Mouse (Mus musculus) liver, embryonic 15.5 days (tissue): ENCODE data around the gene Gns. TPM values are rescaled to one million over a fixed set of nuclear protein-coding genes. Genes with fewer than 3 reads are reported as not detected.

Experiments
- ATAC-seq: fragments of 200-750 bp; cut with Nextera tagmentation; 2 replicates; pipeline ENCODE4 v1.8.0; 2017; ENCODE audit warnings: moderate number of reproducible peaks, mild to moderate bottlenecking, moderate library complexity; ENCODE audit not compliant: insufficient read depth
- H3K27ac ChIP-seq: fragments of 300-500 bp; sonication (generic); replicated peaks from 2 replicates; pipeline ENCODE4 v1.5.1; 2015; ENCODE audit warnings: mild to moderate bottlenecking, inconsistent platforms
- H3K27me3 ChIP-seq: fragments of 300-500 bp; sonication (generic); 2 replicates; pipeline ENCODE4 v1.6.1; 2015; ENCODE audit warnings: mild to moderate bottlenecking, inconsistent platforms
- H3K36me3 ChIP-seq: fragments of 300-500 bp; sonication (generic); replicated peaks from 2 replicates; pipeline ENCODE4 v1.6.1; 2015; ENCODE audit warnings: moderate library complexity, mild to moderate bottlenecking, inconsistent platforms
- H3K4me1 ChIP-seq: fragments of 300-500 bp; sonication (generic); replicated peaks from 2 replicates; pipeline ENCODE4 v1.6.1; 2015; ENCODE audit warnings: inconsistent platforms
- H3K4me2 ChIP-seq: fragments of 300-500 bp; sonication (generic); 2 replicates; pipeline ENCODE4 v1.6.1; 2015; ENCODE audit warnings: moderate library complexity, mild to moderate bottlenecking, inconsistent platforms
- H3K4me3 ChIP-seq: fragments of 300-500 bp; sonication (generic); replicated peaks from 2 replicates; pipeline ENCODE4 v1.5.1; 2015; ENCODE audit warnings: mild to moderate bottlenecking, inconsistent platforms
- H3K9ac ChIP-seq: fragments of 300-500 bp; sonication (generic); 2 replicates; pipeline ENCODE4 v1.6.1; 2015; ENCODE audit warnings: moderate library complexity, mild to moderate bottlenecking, inconsistent platforms
- H3K9me3 ChIP-seq: fragments of 300-500 bp; sonication (generic); replicated peaks from 2 replicates; pipeline ENCODE4 v1.6.1; 2016; ENCODE audit warnings: inconsistent platforms
- WGBS: fragments of 180-500 bp; shearing (Covaris S2); methylation state at CpG from one replicate; pipeline ENCODE4 v1.1.7; 2015; ENCODE audit warnings: mixed read lengths; ENCODE audit not compliant: insufficient replicate concordance; 5-methylcytosine and 5-hydroxymethylcytosine counted together
- polyA plus RNA-seq: library from polyadenylated mRNA; unstranded; fragments of >200 nt; fragmentation: Nextera tagmentation; extraction: Ambion mirVana; gene quantifications from 2 replicates; pipeline ENCODE4 v1.2.1, GENCODE M21; 2015

The Gns gene
- polyA plus RNA-seq, 1 experiment from 2014 or later, result 16.9 TPM

- peak; percentile 6; the same call in 1 of the 2 replicates for ATAC-seq
- Histone ChIP-seq H3K27ac (peak overlapping the region; percentile 74), H3K4me1 (peaks cover 43% of the 10 kb centered on the region), H3K4me2 (peak overlapping the region; percentile 100), H3K9me3 (no peaks in the 10 kb centered on the region), H3K4me3 (peak overlapping the region; percentile 86), H3K36me3 (peaks cover 9% of the 10 kb centered on the region), H3K27me3 (no peaks in the 10 kb centered on the region), H3K9ac (peak overlapping the region; percentile 82)
- 2% methylated on average over 9 of the region's 9 CpGs for WGBS
Observed at GRCm38 (mm10) chr10:121365781-121366272, 937 bp downstream of the Gns start.

GRCm38 (mm10) chr10:121367271-121367670 is 2.4 kb downstream of the Gns start:
- H3K36me3 ChIP-seq, result peaks cover 15% of the 10 kb centered on the region
- no peak overlapping the region for H3K4me3 ChIP-seq
- H3K27me3 ChIP-seq, result no peaks in the 10 kb centered on the region
- no peak overlapping the region for H3K27ac ChIP-seq
- H3K9me3 ChIP-seq, result no peaks in the 10 kb centered on the region
- no peak overlapping the region for H3K9ac ChIP-seq
- H3K4me2 ChIP-seq, result peak overlapping the region; percentile 3; the same call in 1 of the 2 replicates
- peaks cover 43% of the 10 kb centered on the region for H3K4me1 ChIP-seq
- ATAC-seq, result no peak
- 74% methylated on average over 13 of the region's 13 CpGs for WGBS

DNA sequence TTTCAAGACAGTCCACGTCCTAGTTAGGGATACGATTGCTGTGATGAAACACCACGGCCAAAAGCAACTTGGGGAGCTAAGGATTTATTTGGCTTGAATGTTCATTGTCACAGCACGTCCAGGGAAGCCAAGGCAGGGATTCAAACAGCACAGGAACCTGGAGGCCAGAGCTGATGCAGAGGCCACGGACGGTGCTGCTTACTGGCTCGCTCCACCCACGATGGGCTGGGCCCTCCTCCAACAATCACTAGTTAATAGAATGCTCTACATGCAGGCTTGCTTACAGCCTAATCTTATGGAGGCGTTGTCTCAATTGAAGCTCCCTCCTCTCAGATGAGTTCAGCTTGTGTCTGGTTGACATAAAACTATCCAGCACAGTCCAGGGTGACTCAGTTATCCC is 2.9 kb downstream of the Gns start:
- H3K9ac ChIP-seq, result no peak overlapping the region
- H3K4me1 ChIP-seq, result peaks cover 43% of the 10 kb centered on the region
- WGBS, result 70% methylated on average over 9 of the region's 9 CpGs
- no peaks in the 10 kb centered on the region for H3K27me3 ChIP-seq
- H3K4me2 ChIP-seq, result no peak overlapping the region
- H3K4me3 ChIP-seq, result no peak overlapping the region
- ATAC-seq, result no peak
- H3K9me3 ChIP-seq, result no peaks in the 10 kb centered on the region
- no peak overlapping the region for H3K27ac ChIP-seq
- peaks cover 15% of the 10 kb centered on the region for H3K36me3 ChIP-seq

GRCm38 (mm10) chr10:121368783-121369465 is 4.0 kb downstream of the Gns start:
- 68% methylated on average over 18 of the region's 18 CpGs for WGBS
- Histone ChIP-seq H3K4me2 (no peak overlapping the region), H3K36me3 (peaks cover 26% of the 10 kb centered on the region), H3K27ac (no peak overlapping the region), H3K9me3 (no peaks in the 10 kb centered on the region), H3K9ac (no peak overlapping the region), H3K4me3 (no peak overlapping the region), H3K4me1 (peaks cover 47% of the 10 kb centered on the region), H3K27me3 (no peaks in the 10 kb centered on the region)
- ATAC-seq, result no peak

GRCm38 (mm10) chr10:121370777-121371176 is 5.9 kb downstream of the Gns start:
- no peak overlapping the region for H3K4me3 ChIP-seq
- 82% methylated on average over 6 of the region's 6 CpGs for WGBS
- no peaks in the 10 kb centered on the region for H3K9me3 ChIP-seq
- ATAC-seq, result no peak
- H3K9ac ChIP-seq, result no peak overlapping the region
- no peak overlapping the region for H3K27ac ChIP-seq
- no peak overlapping the region for H3K4me2 ChIP-seq
- no peaks in the 10 kb centered on the region for H3K27me3 ChIP-seq
- peaks cover 32% of the 10 kb centered on the region for H3K36me3 ChIP-seq
- peaks cover 51% of the 10 kb centered on the region for H3K4me1 ChIP-seq

DNA sequence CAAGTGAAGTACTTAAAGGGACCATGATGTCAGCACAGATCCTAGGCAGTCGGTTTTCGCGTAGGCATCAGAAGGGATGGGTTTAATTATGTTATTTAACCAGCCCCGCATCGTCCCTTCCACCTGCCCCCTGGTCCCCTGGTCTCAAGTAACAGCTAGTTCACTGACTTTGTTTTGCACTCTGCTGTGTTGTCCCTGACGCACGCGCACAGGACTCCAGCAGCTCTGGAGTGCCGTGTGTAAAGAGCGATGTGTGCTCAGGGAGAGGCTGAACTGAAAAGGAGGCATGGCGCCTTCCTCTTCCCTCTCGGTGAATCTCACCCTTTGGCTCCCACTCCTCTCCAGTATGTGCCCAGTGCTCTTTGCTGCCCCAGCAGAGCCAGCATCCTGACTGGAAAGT is 9.1 kb downstream of the Gns start:
- Histone ChIP-seq H3K9ac (no peak overlapping the region), H3K27ac (peak overlapping the region; percentile 29; the same call in 1 of the 2 replicates), H3K4me2 (no peak overlapping the region), H3K9me3 (no peaks in the 10 kb centered on the region), H3K4me3 (no peak overlapping the region), H3K27me3 (no peaks in the 10 kb centered on the region), H3K36me3 (peaks cover 57% of the 10 kb centered on the region), H3K4me1 (peaks cover 28% of the 10 kb centered on the region)
- 79% methylated on average over 12 of the region's 12 CpGs for WGBS
- ATAC-seq, result no peak

GRCm38 (mm10) chr10:121374693-121375620 is 10.1 kb downstream of the Gns start:
- no peaks in the 10 kb centered on the region for H3K27me3 ChIP-seq
- H3K4me3 ChIP-seq, result no peak overlapping the region
- 29% methylated on average over 17 of the region's 17 CpGs for WGBS
- peak overlapping the region; percentile 49 for H3K4me2 ChIP-seq
- no peak overlapping the region for H3K9ac ChIP-seq
- H3K4me1 ChIP-seq, result peaks cover 24% of the 10 kb centered on the region
- H3K36me3 ChIP-seq, result peaks cover 65% of the 10 kb centered on the region
- ATAC-seq, result peak; percentile 62
- H3K9me3 ChIP-seq, result no peaks in the 10 kb centered on the region
- peak overlapping the region; percentile 29; the same call in 1 of the 2 replicates for H3K27ac ChIP-seq

DNA sequence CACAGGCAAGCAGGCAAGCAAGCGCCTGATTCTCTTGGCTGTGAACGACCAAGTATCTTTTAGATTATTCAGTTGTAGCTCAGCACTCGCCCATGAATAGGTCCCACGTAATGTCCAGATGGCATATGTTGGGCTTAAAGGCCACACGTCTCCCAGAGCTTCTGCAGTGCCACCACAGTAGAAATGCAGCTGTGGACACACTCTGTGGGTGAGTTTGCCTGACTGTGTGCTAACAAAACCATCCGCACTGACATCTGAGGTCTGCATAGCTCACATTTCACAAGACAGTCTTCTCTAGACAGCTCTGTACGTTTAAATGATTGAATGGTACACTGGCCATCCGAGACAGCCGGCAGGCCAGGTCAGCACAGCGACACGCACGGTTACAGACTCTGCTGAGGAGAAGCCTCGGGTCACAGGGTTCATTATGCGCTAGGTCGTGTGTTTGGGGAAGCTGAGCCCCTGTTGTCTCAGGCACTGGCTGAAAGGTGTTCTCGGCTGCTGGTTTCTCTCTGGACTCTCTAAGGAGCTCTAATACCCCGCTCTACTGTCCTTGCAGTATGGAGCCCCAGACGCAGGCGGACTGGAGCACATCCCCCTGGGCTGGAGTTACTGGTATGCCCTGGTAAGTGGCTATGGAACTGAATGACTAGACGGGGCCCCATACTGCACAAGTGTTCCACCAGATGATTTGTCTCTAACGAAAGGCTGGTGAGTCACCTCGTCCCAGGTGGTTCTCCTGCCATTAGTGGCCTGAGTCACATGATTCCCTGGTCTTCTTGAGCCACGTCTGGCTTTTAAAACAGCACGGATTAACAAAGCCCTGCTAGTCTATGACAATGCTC is 11.0 kb downstream of the Gns start:
- Histone ChIP-seq H3K4me2 (no peak overlapping the region), H3K4me3 (no peak overlapping the region), H3K27me3 (no peaks in the 10 kb centered on the region), H3K9me3 (no peaks in the 10 kb centered on the region), H3K27ac (no peak overlapping the region), H3K4me1 (peaks cover 24% of the 10 kb centered on the region), H3K9ac (no peak overlapping the region), H3K36me3 (peaks cover 62% of the 10 kb centered on the region)
- ATAC-seq, result no peak
- WGBS, result 76% methylated on average over 24 of the region's 24 CpGs

DNA sequence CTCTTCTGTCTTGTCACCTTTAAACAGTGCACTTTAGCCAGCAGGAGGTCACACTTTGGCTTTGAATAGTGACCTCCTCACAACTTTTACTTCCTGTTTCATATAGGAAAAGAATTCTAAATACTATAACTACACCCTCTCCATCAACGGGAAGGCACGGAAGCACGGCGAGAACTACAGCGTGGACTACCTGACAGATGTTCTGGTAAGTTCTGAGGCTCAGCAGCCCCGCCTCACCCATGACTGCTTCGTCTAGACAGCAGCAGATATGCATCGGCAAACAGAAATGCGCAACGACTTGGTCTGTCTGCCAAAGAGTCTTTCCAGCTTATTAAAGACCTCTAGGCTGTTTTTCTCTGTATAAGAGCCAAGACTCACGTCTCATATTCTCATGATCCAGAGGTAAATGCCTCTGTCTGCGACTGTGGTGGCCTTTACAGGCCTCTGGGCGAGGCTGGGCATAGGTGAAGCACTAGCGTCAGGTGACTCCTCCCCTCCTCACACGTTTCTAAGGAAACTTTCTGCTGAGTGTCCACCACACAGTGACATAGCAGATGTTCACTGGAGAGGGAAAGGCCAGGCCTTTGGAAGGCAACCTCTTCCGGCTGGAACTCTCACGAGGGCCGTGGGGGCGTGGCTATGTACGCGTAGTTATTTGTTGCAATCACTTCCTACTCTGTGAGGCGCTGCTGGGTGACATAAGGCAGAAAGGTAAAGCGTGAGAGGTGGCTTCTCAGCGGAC is 11.8 kb downstream of the Gns start:
- Histone ChIP-seq H3K4me1 (peaks cover 24% of the 10 kb centered on the region), H3K4me2 (no peak overlapping the region), H3K9me3 (no peaks in the 10 kb centered on the region), H3K27me3 (no peaks in the 10 kb centered on the region), H3K9ac (no peak overlapping the region), H3K36me3 (peaks cover 64% of the 10 kb centered on the region), H3K27ac (no peak overlapping the region), H3K4me3 (no peak overlapping the region)
- no peak for ATAC-seq
- 81% methylated on average over 24 of the region's 24 CpGs for WGBS

- peaks cover 77% of the 10 kb centered on the region for H3K36me3 ChIP-seq
- WGBS, result 79% methylated on average over 3 of the region's 3 CpGs
- H3K27me3 ChIP-seq, result no peaks in the 10 kb centered on the region
- H3K4me1 ChIP-seq, result peaks cover 15% of the 10 kb centered on the region
- H3K4me2 ChIP-seq, result no peak overlapping the region
- no peak overlapping the region for H3K9ac ChIP-seq
- ATAC-seq, result no peak
- H3K4me3 ChIP-seq, result no peak overlapping the region
- no peak overlapping the region for H3K27ac ChIP-seq
- H3K9me3 ChIP-seq, result no peaks in the 10 kb centered on the region
Observed at GRCm38 (mm10) chr10:121379387-121379786, 14.5 kb downstream of the Gns start.
